Comparison of ENCODE assay signal across 16 mouse cellular contexts in the genomic region with DNA sequence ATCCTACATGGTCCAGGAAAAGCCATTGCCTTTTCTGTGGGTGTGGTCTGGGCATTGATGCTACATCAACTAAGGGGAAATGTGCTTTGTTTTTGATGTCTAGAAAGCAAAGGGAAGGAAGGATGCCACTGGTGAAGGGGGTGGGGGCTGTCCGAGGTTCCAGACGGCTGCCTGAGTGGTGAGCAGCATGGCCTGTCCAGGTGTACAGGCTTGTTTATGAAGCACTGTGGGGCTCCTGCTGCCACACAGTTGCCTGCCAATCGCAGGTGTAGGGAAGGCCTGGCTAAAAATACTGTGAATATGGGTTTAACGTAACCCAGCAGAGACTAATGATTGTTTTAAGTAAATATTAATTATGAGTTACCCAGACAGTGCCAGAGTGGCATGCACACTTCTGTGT.
"Had no signal": no experiment of that assay in that cellular context is flagged by ENCODE, and none has a peak within 500 bp of the region (broad histone marks: within the 10 kb centered on the region; RNA-seq: fewer than 3 reads in every experiment).

No protein-coding gene starts in this region.

- H3K27me3 ChIP-seq: neural tube, embryonic 13.5 days; neural tube, embryonic 15.5 days; stomach, embryonic 15.5 days had no signal

- H3K4me1 ChIP-seq: stomach, embryonic 15.5 days had no signal

- H3K4me3 ChIP-seq: neural tube, embryonic 13.5 days; neural tube, embryonic 15.5 days; stomach, embryonic 15.5 days had no signal

- DNase-seq: retina, postnatal 1 day; right cerebral cortex, adult 18-20 months; right cerebral cortex, postnatal 14 days; right cerebral cortex, postnatal 25 days; right cerebral cortex, postnatal 4 days; spleen, adult 18-20 months; thymus, adult 18-20 months; thymus, adult 2 months; thymus, postnatal 14 days; thymus, postnatal 25 days; thymus, postnatal 36 days; thymus, postnatal 4 days had no signal

- H3K9ac ChIP-seq: neural tube, embryonic 13.5 days; neural tube, embryonic 15.5 days; stomach, embryonic 15.5 days had no signal

- H3K27ac ChIP-seq: neural tube, embryonic 13.5 days; neural tube, embryonic 15.5 days; stomach, embryonic 15.5 days; stomach, postnatal 0 days had no signal

- H3K36me3 ChIP-seq: neural tube, embryonic 13.5 days; neural tube, embryonic 15.5 days; stomach, embryonic 15.5 days had no signal

- H3K9me3 ChIP-seq: neural tube, embryonic 13.5 days; neural tube, embryonic 15.5 days; stomach, embryonic 15.5 days had no signal

- H3K4me2 ChIP-seq: neural tube, embryonic 13.5 days; neural tube, embryonic 15.5 days; stomach, embryonic 15.5 days had no signal
